Mouse (Mus musculus) midbrain, postnatal 0 days (tissue): ENCODE measurements around the gene Cnfn. TPM values are rescaled to one million over a fixed set of nuclear protein-coding genes. Genes with fewer than 3 reads are reported as not detected.

ENCODE experiments used
- ATAC-seq: fragments of 200-750 bp; cut with Nextera tagmentation; 2 replicates; pipeline ENCODE4 v1.8.0; 2017; ENCODE audit warnings: moderate number of reproducible peaks, mild to moderate bottlenecking, moderate TSS enrichment, moderate library complexity; ENCODE audit not compliant: low FRiP score
- DNase-seq: peaks from one replicate; pipeline ENCODE4 v3.0.0-alpha.2; 2015; ENCODE audit warnings: low spot score
- H3K27ac ChIP-seq: fragments of 300-500 bp; sonication (generic); 2 replicates; pipeline ENCODE4 v1.5.1; 2014; ENCODE audit warnings: low read depth, mild to moderate bottlenecking, low read length, mixed read lengths
- H3K27me3 ChIP-seq: fragments of 300-500 bp; sonication (generic); 2 replicates; pipeline ENCODE4 v1.6.1; 2014; ENCODE audit warnings: low read length, control low read depth, mixed read lengths; ENCODE audit not compliant: insufficient read depth
- H3K36me3 ChIP-seq: fragments of 300-500 bp; sonication (generic); 2 replicates; pipeline ENCODE4 v1.6.1; 2014; ENCODE audit warnings: low read length, control low read depth, mixed read lengths; ENCODE audit not compliant: insufficient read depth
- H3K4me1 ChIP-seq: fragments of 300-500 bp; sonication (generic); 2 replicates; pipeline ENCODE4 v1.6.1; 2014; ENCODE audit warnings: mild to moderate bottlenecking, control low read depth, antibody characterized with exemption, low read length, mixed read lengths; ENCODE audit not compliant: insufficient read depth
- H3K4me2 ChIP-seq: fragments of 300-500 bp; sonication (generic); 2 replicates; pipeline ENCODE4 v1.6.1; 2014; ENCODE audit warnings: low read depth, mild to moderate bottlenecking, low read length, mixed read lengths; ENCODE audit not compliant: poor library complexity, severe bottlenecking
- H3K4me3 ChIP-seq: fragments of 300-500 bp; sonication (generic); 2 replicates; pipeline ENCODE4 v1.5.1; 2014; ENCODE audit warnings: low read depth, mild to moderate bottlenecking, low read length, moderate library complexity
- H3K9ac ChIP-seq: fragments of 300-500 bp; sonication (generic); replicated peaks from 2 replicates; pipeline ENCODE4 v1.6.1; 2014; ENCODE audit warnings: mild to moderate bottlenecking, low read length, moderate library complexity, mixed read lengths; ENCODE audit not compliant: poor library complexity, severe bottlenecking
- H3K9me3 ChIP-seq: fragments of 300-500 bp; sonication (generic); 2 replicates; pipeline ENCODE4 v1.6.1; 2016; ENCODE audit warnings: low read length, control low read depth
- CTCF ChIP-seq: IDR thresholded peaks from 2 replicates; pipeline ENCODE4 v1.5.1; 2016; ENCODE audit warnings: antibody characterized with exemption, mild to moderate bottlenecking
- WGBS: fragments of 180-500 bp; shearing (Covaris S2); extraction: QIAGEN DNeasy Blood & Tissue Kit; methylation state at CpG from one replicate; pipeline ENCODE4 v1.1.7; 2014; 5-methylcytosine and 5-hydroxymethylcytosine counted together
- polyA plus RNA-seq: library from polyadenylated mRNA; unstranded; fragments of >200 nt; fragmentation: Nextera tagmentation; extraction: Ambion mirVana; gene quantifications from 2 replicates; pipeline ENCODE4 v1.2.1, GENCODE M21; 2015
- total RNA-seq: library from RNA; depleted of rRNA; stranded (reverse); fragments of >200 nt; gene quantifications from 2 replicates; pipeline ENCODE4 v1.2.3, GENCODE M21; 2014

The Cnfn gene
- total and polyA plus RNA-seq, 2 experiments from 2014 or later: not detected

DNA sequence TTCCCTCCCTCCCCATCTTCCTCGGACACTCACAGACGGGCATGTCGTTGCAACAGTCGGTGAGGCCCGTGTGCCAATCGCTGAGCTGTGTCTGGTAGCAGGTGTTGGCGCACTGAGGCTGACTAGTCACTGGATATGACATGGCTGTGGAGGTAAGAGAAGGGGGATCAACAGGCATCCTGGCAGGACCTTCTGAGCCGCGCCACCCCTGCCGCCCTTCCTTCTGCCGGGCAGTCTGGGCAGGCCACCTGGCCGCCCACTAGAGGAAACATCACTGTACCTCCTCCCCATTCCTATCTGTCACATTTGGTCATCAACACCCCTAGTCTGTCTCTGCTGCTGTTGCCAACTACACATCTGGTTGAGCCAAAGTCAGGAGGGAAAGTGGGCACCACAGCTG, 1.2 kb downstream of the Cnfn start:
- peak; percentile 35 for DNase-seq
- Histone ChIP-seq H3K36me3 (peaks cover 16% of the 10 kb centered on the region), H3K4me2 (no peak overlapping the region), H3K27me3 (peaks cover 8% of the 10 kb centered on the region), H3K9ac (no peak overlapping the region), H3K4me1 (0 out of 2 replicates have a peak, but pooled peaks cover 3% of the 10 kb centered on the region), H3K27ac (no peak overlapping the region), H3K9me3 (no peaks in the 10 kb centered on the region), H3K4me3 (no peak overlapping the region)
- peak; percentile 31; the same call in 1 of the 2 replicates for ATAC-seq
- WGBS: 32% methylated on average over 12 of the region's 12 CpGs
- no peak for TF ChIP-seq CTCF

DNA sequence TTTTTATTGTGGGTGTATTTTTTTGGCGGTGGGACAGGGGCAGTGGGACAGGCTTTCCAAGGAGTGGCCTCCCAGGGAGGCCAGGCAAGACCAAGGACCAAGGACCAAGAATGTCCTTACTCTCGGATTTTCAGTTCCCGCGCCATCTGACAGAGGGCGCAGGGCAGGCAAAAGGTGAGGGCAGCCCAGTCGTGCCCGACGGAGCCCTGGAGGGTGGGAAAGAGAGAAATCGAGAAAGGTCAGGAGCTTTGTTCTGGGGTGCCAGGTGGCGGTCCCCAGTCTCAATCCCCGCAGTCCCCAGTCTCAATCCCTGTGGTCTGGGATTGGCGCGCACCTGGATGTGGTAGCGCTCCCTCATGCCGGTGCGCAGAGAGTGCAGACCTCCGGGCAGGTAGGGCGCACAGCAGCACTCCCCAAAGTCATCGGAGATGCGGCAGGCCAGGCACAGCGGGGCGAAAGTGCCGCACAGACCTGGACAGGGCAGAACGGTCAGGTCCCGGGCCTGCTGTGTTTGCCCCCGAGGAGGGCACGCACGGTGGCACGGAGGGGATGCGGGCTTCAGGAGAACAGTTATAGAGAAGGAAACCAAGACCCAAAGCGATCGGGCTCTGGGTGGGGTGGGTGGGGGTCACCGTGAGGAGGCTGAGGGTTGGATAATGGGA, 1.8 kb downstream of the Cnfn start:
- DNase-seq (no peak), ATAC-seq (peak; percentile 13)
- Histone ChIP-seq H3K27ac (no peak overlapping the region), H3K36me3 (peaks cover 22% of the 10 kb centered on the region), H3K27me3 (peaks cover 8% of the 10 kb centered on the region), H3K4me1 (0 out of 2 replicates have a peak, but pooled peaks cover 3% of the 10 kb centered on the region), H3K9ac (no peak overlapping the region), H3K4me2 (no peak overlapping the region), H3K9me3 (no peaks in the 10 kb centered on the region), H3K4me3 (0 out of 2 replicates have a peak overlapping the region, but pooled peaks have one; percentile 11)
- peak; percentile 63 for TF ChIP-seq CTCF
- WGBS: 3% methylated on average over 32 of the region's 33 CpGs

DNA sequence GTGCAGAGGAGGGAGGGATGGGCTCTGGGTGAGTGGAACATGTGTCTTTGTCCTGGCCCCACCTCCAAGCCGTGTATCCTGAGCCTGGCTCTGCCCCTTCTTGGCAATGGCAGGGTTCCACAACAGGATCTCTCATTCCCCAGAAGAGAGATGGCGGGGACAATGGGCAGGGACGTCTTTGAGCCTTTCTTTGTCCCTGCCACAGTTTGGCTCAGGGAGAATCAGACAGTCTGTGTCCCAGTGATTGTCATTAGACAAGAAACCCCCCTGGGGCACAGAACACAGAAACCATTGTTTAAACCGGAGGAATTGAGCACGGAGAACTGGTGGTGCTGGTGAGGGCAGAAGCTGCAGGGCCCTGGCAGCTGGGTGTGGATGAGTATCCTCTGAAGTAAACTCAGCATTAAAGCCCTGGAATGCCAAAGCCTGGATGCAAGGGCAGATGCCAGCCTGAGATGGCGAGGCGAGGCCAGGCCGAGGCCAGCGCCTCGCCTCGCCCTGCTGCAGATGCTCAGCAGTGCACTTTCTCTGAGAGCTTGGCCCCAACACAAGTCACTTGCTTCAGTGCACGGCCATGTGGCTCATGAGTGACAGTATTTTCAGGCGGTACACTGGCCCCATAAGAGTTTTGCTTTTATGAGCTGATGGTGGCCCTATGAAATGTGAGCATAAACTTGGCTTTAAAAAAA, 3.4 kb downstream of the Cnfn start:
- Histone ChIP-seq H3K4me2 (no peak overlapping the region), H3K27ac (no peak overlapping the region), H3K36me3 (peaks cover 31% of the 10 kb centered on the region), H3K4me1 (0 out of 2 replicates have a peak, but pooled peaks cover 3% of the 10 kb centered on the region), H3K9ac (no peak overlapping the region), H3K27me3 (peaks cover 8% of the 10 kb centered on the region), H3K9me3 (no peaks in the 10 kb centered on the region), H3K4me3 (no peak overlapping the region)
- ATAC-seq (no peak), DNase-seq (peak; percentile 63)
- 27% methylated on average over 13 of the region's 13 CpGs for WGBS
- TF ChIP-seq CTCF: no peak

GRCm38 (mm10) chr7:25363632-25364031, 5.9 kb downstream of the Cnfn start:
- peaks cover 8% of the 10 kb centered on the region for H3K27me3 ChIP-seq
- no peak overlapping the region for H3K9ac ChIP-seq
- no peak for DNase-seq
- no peak overlapping the region for H3K4me2 ChIP-seq
- no peak overlapping the region for H3K4me3 ChIP-seq
- H3K36me3 ChIP-seq: peaks cover 56% of the 10 kb centered on the region
- no peak for ATAC-seq
- 96% methylated on average over 17 of the region's 17 CpGs for WGBS
- H3K4me1 ChIP-seq: 0 out of 2 replicates have a peak, but pooled peaks cover 3% of the 10 kb centered on the region
- H3K27ac ChIP-seq: no peak overlapping the region
- TF ChIP-seq CTCF: no peak
- H3K9me3 ChIP-seq: no peaks in the 10 kb centered on the region

GRCm38 (mm10) chr7:25363151-25363550, 6.4 kb downstream of the Cnfn start:
- Histone ChIP-seq H3K36me3 (peaks cover 59% of the 10 kb centered on the region), H3K27ac (no peak overlapping the region), H3K4me2 (no peak overlapping the region), H3K9me3 (no peaks in the 10 kb centered on the region), H3K4me3 (no peak overlapping the region), H3K4me1 (0 out of 2 replicates have a peak, but pooled peaks cover 3% of the 10 kb centered on the region), H3K9ac (no peak overlapping the region), H3K27me3 (peaks cover 8% of the 10 kb centered on the region)
- TF ChIP-seq CTCF: no peak
- 91% methylated on average over 19 of the region's 19 CpGs for WGBS
- ATAC-seq (no peak), DNase-seq (no peak)

DNA sequence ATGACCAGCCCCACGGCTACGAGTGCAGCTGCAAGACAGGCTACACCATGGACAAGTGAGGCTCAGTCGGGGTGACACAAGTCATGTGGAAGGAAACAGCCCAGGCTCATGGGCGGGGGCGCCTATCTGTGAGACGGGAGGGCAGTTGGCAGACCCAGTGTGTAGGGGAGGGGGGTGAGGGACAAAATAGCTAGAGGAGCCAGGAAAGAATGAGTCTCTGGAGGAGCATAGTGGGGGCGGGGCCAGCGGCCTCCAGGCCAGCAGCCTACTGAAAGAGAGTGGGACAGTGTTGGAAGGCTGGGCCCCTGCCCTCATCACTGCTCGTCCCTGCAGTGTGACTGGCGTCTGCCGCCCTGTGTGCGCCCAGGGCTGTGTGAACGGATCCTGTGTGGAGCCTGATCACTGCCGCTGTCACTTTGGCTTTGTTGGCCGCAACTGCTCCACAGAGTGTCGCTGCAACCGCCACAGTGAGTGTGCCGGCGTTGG, 10.8 kb downstream of the Cnfn start:
- Histone ChIP-seq H3K9me3 (no peaks in the 10 kb centered on the region), H3K4me1 (no peaks in the 10 kb centered on the region), H3K36me3 (peaks cover 77% of the 10 kb centered on the region), H3K9ac (no peak overlapping the region), H3K4me2 (no peak overlapping the region), H3K27me3 (no peaks in the 10 kb centered on the region), H3K4me3 (no peak overlapping the region), H3K27ac (no peak overlapping the region)
- WGBS: 58% methylated on average over 17 of the region's 19 CpGs
- DNase-seq: peak; percentile 75
- peak; percentile 66 for ATAC-seq
- no peak for TF ChIP-seq CTCF
